Mouse (Mus musculus): ENCODE measurements around the gene Trip10.

GRCm38 (mm10) chr17:57231321-57231771, 17.9 kb upstream of the Trip10 start:
- TF ChIP-seq POLR2A (IDR thresholded peaks at IDR 0.05; ENCODE audit: insufficient read length, low read depth) (no peak), POLR2AphosphoS2 (IDR thresholded peaks at IDR 0.05; ENCODE audit: insufficient read length, low read depth) (no peak)
